Comparison of ENCODE assay signal across 15 mouse cellular contexts in genomic region chr13:55855793-55856192, GRCm38 (mm10). TPM values are rescaled to one million over a fixed set of nuclear protein-coding genes. Genes with fewer than 3 reads are reported as not detected.
DNase-seq lines count a peak whose midpoint lies in the region; ATAC-seq and TF ChIP-seq lines count a peak whose summit lies in the region.
"Had no signal": no experiment of that assay in that cellular context is flagged by ENCODE, and none has a peak within 500 bp of the region (broad histone marks: within the 10 kb centered on the region; RNA-seq: fewer than 3 reads in every experiment).

No protein-coding gene starts in this region.

- WGBS in limb, embryonic 14.5 days, result 32% methylated on average over 7 of the region's 7 CpGs
- WGBS in stomach, postnatal 0 days, result 42% methylated on average over 7 of the region's 7 CpGs

- H3K9ac ChIP-seq in limb, embryonic 14.5 days (ENCODE audit: low read depth, low read length, severe bottlenecking), result no peak overlapping the region
- H3K9ac ChIP-seq in stomach, postnatal 0 days (ENCODE audit: low read length), result no peak overlapping the region
- H3K9ac ChIP-seq: liver, embryonic 15.5 days; midbrain, embryonic 13.5 days had no signal

- no peak for TF ChIP-seq CTCF in stomach, postnatal 0 days (IDR thresholded peaks at IDR 0.05; ENCODE audit: low read depth)

- no peaks in the 10 kb centered on the region for H3K36me3 ChIP-seq in limb, embryonic 14.5 days (ENCODE audit: control insufficient read depth, insufficient read depth, low read length)
- no peaks in the 10 kb centered on the region for H3K36me3 ChIP-seq in stomach, postnatal 0 days (ENCODE audit: control insufficient read depth, insufficient read depth, low read length)
- H3K36me3 ChIP-seq: hindbrain, embryonic 10.5 days; liver, embryonic 15.5 days; midbrain, embryonic 13.5 days had no signal

- TF ChIP-seq EP300 in stomach, postnatal 0 days (optimal IDR thresholded peaks at IDR 0.05), result no peak

- H3K27ac ChIP-seq in limb, embryonic 14.5 days (replicated peaks; ENCODE audit: low read depth, low read length), result no peak overlapping the region
- peak overlapping the region; percentile 30; the same call in 1 of the 2 replicates for H3K27ac ChIP-seq in stomach, postnatal 0 days (replicated peaks)
- H3K27ac ChIP-seq: hindbrain, embryonic 10.5 days; left cerebral cortex, adult 2 months; liver, embryonic 15.5 days; midbrain, embryonic 13.5 days had no signal

- intact Hi-C loops in heart, postnatal 10 days (cut with DNase I), result no loop called here
- intact Hi-C loops in heart, postnatal 36 days (cut with DNase I), result no loop called here

- peaks cover 18% of the 10 kb centered on the region; the same call in 1 of the 2 replicates for H3K4me1 ChIP-seq in limb, embryonic 14.5 days (ENCODE audit: control insufficient read depth, insufficient read depth, low read length)
- H3K4me1 ChIP-seq in stomach, postnatal 0 days (replicated peaks; ENCODE audit: control insufficient read depth, insufficient read depth), result no peaks in the 10 kb centered on the region
- H3K4me1 ChIP-seq: liver, embryonic 15.5 days had no signal

- H3K9me3 ChIP-seq in limb, embryonic 14.5 days (ENCODE audit: control insufficient read depth, low read length), result no peaks in the 10 kb centered on the region
- no peaks in the 10 kb centered on the region for H3K9me3 ChIP-seq in stomach, postnatal 0 days (ENCODE audit: control insufficient read depth, low read length)
- H3K9me3 ChIP-seq: hindbrain, embryonic 10.5 days; liver, embryonic 15.5 days; midbrain, embryonic 13.5 days had no signal

- peaks cover 48% of the 10 kb centered on the region for H3K27me3 ChIP-seq in limb, embryonic 14.5 days (ENCODE audit: control insufficient read depth, insufficient read depth, low read length)
- H3K27me3 ChIP-seq in stomach, postnatal 0 days (ENCODE audit: control insufficient read depth, insufficient read depth, low read length), result no peaks in the 10 kb centered on the region

- TF ChIP-seq POLR2A in limb, embryonic 14.5 days (IDR thresholded peaks at IDR 0.05; ENCODE audit: borderline replicate concordance, extremely low read depth, insufficient read depth, insufficient read length), result no peak

- ATAC-seq in limb, embryonic 14.5 days (ENCODE audit: low FRiP score, low read depth), result peak; percentile 65
- ATAC-seq in stomach, postnatal 0 days (ENCODE audit: low FRiP score, low TSS enrichment), result peak; percentile 45; the same call in 1 of the 2 replicates
- ATAC-seq: midbrain, embryonic 13.5 days had no signal

- no peak overlapping the region for H3K4me3 ChIP-seq in limb, embryonic 14.5 days (replicated peaks; ENCODE audit: low read length)
- H3K4me3 ChIP-seq in stomach, postnatal 0 days (ENCODE audit: low read depth, low read length), result no peak overlapping the region
- H3K4me3 ChIP-seq: hindbrain, embryonic 10.5 days; left cerebral cortex, adult 2 months; liver, embryonic 15.5 days; midbrain, embryonic 13.5 days had no signal

- peak; percentile 44 to 57 for DNase-seq in heart, postnatal 10 days
- no peak for DNase-seq in heart, postnatal 36 days
- DNase-seq in urinary bladder, postnatal 14 days (ENCODE audit: low spot score), result peak; percentile 47
- no peak for DNase-seq in urinary bladder, adult 18-20 months (ENCODE audit: low spot score in 2 of 2)
- DNase-seq in limb, embryonic 14.5 days (ENCODE audit: low spot score), result peak; percentile 65
- DNase-seq in stomach, postnatal 0 days (ENCODE audit: low spot score), result no peak
- no peak for DNase-seq in left cerebral cortex, adult 9 months (ENCODE audit: low spot score in 2 of 2)
- DNase-seq in right cerebral cortex, adult 18-20 months, result no peak
- DNase-seq: kidney, adult 2 months had no signal

- H3K4me2 ChIP-seq in limb, embryonic 14.5 days (replicated peaks; ENCODE audit: low read depth, low read length, severe bottlenecking), result no peak overlapping the region
- H3K4me2 ChIP-seq in stomach, postnatal 0 days (replicated peaks; ENCODE audit: low read depth), result no peak overlapping the region
- H3K4me2 ChIP-seq: liver, embryonic 15.5 days; midbrain, embryonic 13.5 days had no signal

RNA-seq across cellular contexts. Expression of gene Pitx1, which starts 19.8 kb away (rescaled TPM):
- not detected for total RNA-seq in heart, postnatal 10 days (2021)
- not detected for total RNA-seq in heart, postnatal 36 days (2021)
- polyA plus RNA-seq in limb, embryonic 14.5 days (2012; rRNA removed), result 59.5 and 94.8 TPM in 2 replicates
- 63.1 and 84.6 TPM in 2 replicates for polyA plus RNA-seq in limb, embryonic 14.5 days (2014; fragmentation: Nextera tagmentation; extraction: Ambion mirVana)
- polyA plus RNA-seq in stomach, postnatal 0 days (2015; fragmentation: Nextera tagmentation; extraction: Ambion mirVana), result 193 and 214 TPM in 2 replicates
- total RNA-seq: adrenal gland, adult 18-20 months; left cerebral cortex, adult 2 months had no signal
- polyA plus RNA-seq: neural tube, embryonic 14.5 days had no signal

Comparison
In these comparisons a context has a peak if more than half of its experiments do, and no peak if none do; other contexts are left out.
1. DNase-seq: peak in heart, postnatal 10 days (2 of 2), urinary bladder, postnatal 14 days (single experiment) and limb, embryonic 14.5 days (single experiment); none in heart, postnatal 36 days (0 of 2), urinary bladder, adult 18-20 months (0 of 2), stomach, postnatal 0 days (single experiment), left cerebral cortex, adult 9 months (0 of 2) and right cerebral cortex, adult 18-20 months (single experiment).